Mouse (Mus musculus): ENCODE results near the gene Vmn2r33. TPM values are rescaled to one million over a fixed set of nuclear protein-coding genes. Genes with fewer than 3 reads are reported as not detected.
"Not testable (repeated sequence)": the region's sequence is repeated elsewhere in the genome, so short reads cannot be mapped to it uniquely, and the experiment has no call there.

Gene Vmn2r33
- not detected in 2 replicates for polyA plus RNA-seq (2014; fragmentation: Nextera tagmentation; extraction: Ambion mirVana)

GRCm38 (mm10) chr7:7566686-7567085 is at the start of gene Vmn2r33:
TSS of gene Vmn2r33 (minus strand) at chr7:7566786.
- ATAC-seq (replicated peaks; ENCODE audit: low FRiP score); DNase-seq (ENCODE audit: low spot score); H3K9ac ChIP-seq (ENCODE audit: low read depth, low read length); H3K4me2 ChIP-seq; H3K36me3 ChIP-seq (ENCODE audit: control insufficient read depth, insufficient read depth, low read length); H3K4me1 ChIP-seq (replicated peaks; ENCODE audit: control insufficient read depth, insufficient read depth, low read length); H3K9me3 ChIP-seq (ENCODE audit: control insufficient read depth, low read length); H3K27me3 ChIP-seq (replicated peaks; ENCODE audit: control insufficient read depth, insufficient read depth, low read length); H3K4me3 ChIP-seq (ENCODE audit: low read depth, low read length); H3K27ac ChIP-seq (ENCODE audit: low read depth, low read length): not testable (repeated sequence)

Other genes starting within 250 kb of the Vmn2r33 start
- not detected in 2 replicates for gene Vmn2r30, start 229.2 kb downstream of the Vmn2r33 start, polyA plus RNA-seq (2014; fragmentation: Nextera tagmentation; extraction: Ambion mirVana)
- gene Gm45783, start 192.2 kb downstream of the Vmn2r33 start, polyA plus RNA-seq (2014; fragmentation: Nextera tagmentation; extraction: Ambion mirVana), result not detected in 2 replicates
- not detected in 2 replicates for gene Vmn2r31, start 167.1 kb downstream of the Vmn2r33 start, polyA plus RNA-seq (2014; fragmentation: Nextera tagmentation; extraction: Ambion mirVana)
- gene Vmn2r32, start 86.8 kb downstream of the Vmn2r33 start, polyA plus RNA-seq (2014; fragmentation: Nextera tagmentation; extraction: Ambion mirVana), result not detected in 2 replicates
- gene Vmn2r34, start 122.7 kb upstream of the Vmn2r33 start, polyA plus RNA-seq (2014; fragmentation: Nextera tagmentation; extraction: Ambion mirVana), result not detected in 2 replicates